Mouse (Mus musculus): ENCODE measurements around the gene Gk5. TPM values are rescaled to one million over a fixed set of nuclear protein-coding genes. Genes with fewer than 3 reads are reported as not detected.
A peak's percentile ranks its signal among the peaks of the same experiment; 100 is the strongest.

Gene Gk5
- total and polyA plus RNA-seq, 3 experiments: 2.0 to 2.4 (median 2.2) TPM

DNA sequence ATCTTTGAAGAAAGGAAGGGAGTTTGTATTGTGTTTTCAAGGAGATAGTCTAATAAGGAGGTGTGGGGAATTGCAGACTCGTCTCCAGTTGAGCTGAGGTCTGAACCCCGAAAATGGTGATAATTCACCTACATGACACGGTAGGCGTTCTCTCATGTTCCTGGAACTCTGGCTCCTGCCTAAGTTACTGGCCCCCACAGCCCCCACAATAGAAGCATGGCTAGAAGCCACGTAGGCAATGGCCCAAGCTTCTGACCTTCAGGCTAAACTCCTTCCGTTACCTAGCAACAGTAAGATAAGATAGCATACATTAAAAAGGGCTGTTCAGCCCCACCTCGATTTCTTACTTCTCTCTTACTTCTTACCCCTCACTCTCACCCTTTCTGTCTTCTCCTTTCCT, 67.5 kb downstream of the Gk5 start:
- Histone ChIP-seq H3K27me3 (replicated peaks) (no peaks in the 10 kb centered on the region), H3K36me3 (replicated peaks in 1 of 2; ENCODE audit: control insufficient read depth in 1 of 2, insufficient read depth in 1 of 2, low read length in 1 of 2) (no peaks in the 10 kb centered on the region), H3K9ac (ENCODE audit: insufficient read depth, low read depth) (no peak overlapping the region), H3K4me1 (ENCODE audit: control insufficient read depth in 1 of 2, insufficient read depth in 2 of 2) (no peaks in the 10 kb centered on the region), H3K9me3 (replicated peaks; ENCODE audit: low read length) (no peaks in the 10 kb centered on the region), H3K79me2 (replicated peaks; ENCODE audit: control insufficient read depth, extremely low read depth, insufficient read depth, poor library complexity, severe bottlenecking) (no peaks in the 10 kb centered on the region), H3K4me3 (replicated peaks in 1 of 3; ENCODE audit: low read depth in 2 of 3, low read length in 2 of 3, poor library complexity in 1 of 3) (no peak overlapping the region), H3K4me2 (ENCODE audit: insufficient read depth, low read depth, poor library complexity, severe bottlenecking) (no peak overlapping the region), H3K27ac (ENCODE audit: insufficient read depth, low read depth) (no peak overlapping the region)
- no peak for DNase-seq (ENCODE audit: extremely low read depth)
- in situ Hi-C loops (cut with MboI; ENCODE audit: low pct_ligation_motif_present, low pct_unique_long_range_greater_than_20kb, low sequenced_read_pairs): no loop called here
- no peak for TF ChIP-seq PAX5 (IDR thresholded peaks at IDR 0.05; ENCODE audit: low read length)
- TF ChIP-seq TBP (conservative IDR thresholded peaks at IDR 0.05; ENCODE audit: low read depth, low read length): no peak
- no peak for TF ChIP-seq SIN3A (IDR thresholded peaks at IDR 0.05; ENCODE audit: low read length)
- TF ChIP-seq IRF4 (IDR thresholded peaks at IDR 0.05; ENCODE audit: low read depth, low read length): no peak
- no peak for TF ChIP-seq JUND (conservative IDR thresholded peaks at IDR 0.05; ENCODE audit: low read depth, low read length)
- no peak for TF ChIP-seq CTCF (conservative IDR thresholded peaks at IDR 0.05 in 1 of 2, IDR thresholded peaks at IDR 0.05 in 1 of 2; ENCODE audit: low read depth in 2 of 2, low read length in 2 of 2)
- TF ChIP-seq ZC3H11A (IDR thresholded peaks at IDR 0.05; ENCODE audit: low read depth, low read length): no peak
- no peak for TF ChIP-seq NRF1 (IDR thresholded peaks at IDR 0.05; ENCODE audit: low read depth, low read length)
- no peak for TF ChIP-seq USF1 (IDR thresholded peaks at IDR 0.05; ENCODE audit: low read depth, low read length)
- TF ChIP-seq ETS1 (conservative IDR thresholded peaks at IDR 0.05; ENCODE audit: low read depth, low read length): no peak
- no peak for TF ChIP-seq E2F4 (IDR thresholded peaks at IDR 0.05; ENCODE audit: insufficient replicate concordance, low read depth, low read length)
- no peak for TF ChIP-seq MAZ (IDR thresholded peaks at IDR 0.05; ENCODE audit: low read depth, low read length)
- no peak for TF ChIP-seq SMC3 (IDR thresholded peaks at IDR 0.05; ENCODE audit: low read depth, low read length)
- no peak for TF ChIP-seq USF2 (conservative IDR thresholded peaks at IDR 0.05; ENCODE audit: low read depth, low read length)
- TF ChIP-seq MXI1 (IDR thresholded peaks at IDR 0.05; ENCODE audit: low read depth, low read length): no peak
- no peak for TF ChIP-seq CHD1 (IDR thresholded peaks at IDR 0.05; ENCODE audit: low read depth, low read length)
- no peak for TF ChIP-seq ZMIZ1 (IDR thresholded peaks at IDR 0.05; ENCODE audit: low read depth, low read length)
- TF ChIP-seq ZKSCAN1 (IDR thresholded peaks at IDR 0.05; ENCODE audit: borderline replicate concordance, low read depth, low read length): no peak
- no peak for TF ChIP-seq ELF1 (IDR thresholded peaks at IDR 0.05; ENCODE audit: low read depth, low read length)
- no peak for TF ChIP-seq RAD21 (IDR thresholded peaks at IDR 0.05; ENCODE audit: low read depth, low read length)
- dilution Hi-C loops (cut with MboI; ENCODE audit: extremely low pct_ligation_motif_present, extremely low pct_unique_long_range_greater_than_20kb, low sequenced_read_pairs): no loop called here

- dilution Hi-C loops (cut with MboI; ENCODE audit: extremely low pct_ligation_motif_present, extremely low pct_unique_long_range_greater_than_20kb, low sequenced_read_pairs) (no loop called here), in situ Hi-C loops (cut with MboI; ENCODE audit: low pct_ligation_motif_present, low pct_unique_long_range_greater_than_20kb, low sequenced_read_pairs) (no loop called here)
- Histone ChIP-seq H3K27ac (ENCODE audit: insufficient read depth, low read depth) (no peak within 1 kb of the TSS), H3K4me3 (replicated peaks in 1 of 3; ENCODE audit: low read depth in 2 of 3, low read length in 2 of 3, poor library complexity in 1 of 3) (peak within 1 kb of the TSS; percentile 52 to 85 (median 66)), H3K79me2 (replicated peaks; ENCODE audit: control insufficient read depth, extremely low read depth, insufficient read depth, poor library complexity, severe bottlenecking) (no peaks in the 10 kb centered on the region), H3K9me3 (replicated peaks; ENCODE audit: low read length) (no peaks in the 10 kb centered on the region), H3K27me3 (replicated peaks) (peaks cover 7% of the 10 kb centered on the region), H3K36me3 (replicated peaks in 1 of 2; ENCODE audit: control insufficient read depth in 1 of 2, insufficient read depth in 1 of 2, low read length in 1 of 2) (no peaks in the 10 kb centered on the region), H3K9ac (ENCODE audit: insufficient read depth, low read depth) (peak within 1 kb of the TSS; percentile 59), H3K4me2 (ENCODE audit: insufficient read depth, low read depth, poor library complexity, severe bottlenecking) (peak within 1 kb of the TSS; percentile 78), H3K4me1 (ENCODE audit: control insufficient read depth in 1 of 2, insufficient read depth in 2 of 2) (peaks cover 5 to 13% of the 10 kb centered on the region in 2 experiments; a peak in 2 of 4 replicates)
- DNase-seq (ENCODE audit: extremely low read depth): peak; percentile 77
- no peak for TF ChIP-seq KAT2A (IDR thresholded peaks at IDR 0.05; ENCODE audit: insufficient replicate concordance, low read length)
- peak; percentile 27; the same call in 1 of the 2 replicates for TF ChIP-seq CHD2 (IDR thresholded peaks at IDR 0.05; ENCODE audit: low read length)
- TF ChIP-seq SIN3A (IDR thresholded peaks at IDR 0.05; ENCODE audit: low read length): peak; percentile 90
- TF ChIP-seq ZNF384 (IDR thresholded peaks at IDR 0.05; ENCODE audit: low read depth, low read length): no peak
- peak; percentile 24; the same call in 1 of the 2 replicates for TF ChIP-seq POLR2A (IDR thresholded peaks at IDR 0.05; ENCODE audit: low read depth, low read length)
- no peak for TF ChIP-seq BHLHE40 (IDR thresholded peaks at IDR 0.05; ENCODE audit: low read depth, low read length)
- TF ChIP-seq RCOR1 (conservative IDR thresholded peaks at IDR 0.05; ENCODE audit: low read depth, low read length): no peak
- no peak for TF ChIP-seq MYC (IDR thresholded peaks at IDR 0.05; ENCODE audit: low read depth, low read length)
- peak; percentile 70 for TF ChIP-seq MXI1 (IDR thresholded peaks at IDR 0.05; ENCODE audit: low read depth, low read length)
- TF ChIP-seq ELF1 (IDR thresholded peaks at IDR 0.05; ENCODE audit: low read depth, low read length): peak; percentile 20; the same call in 1 of the 2 replicates
- TF ChIP-seq CTCF (conservative IDR thresholded peaks at IDR 0.05 in 1 of 2, IDR thresholded peaks at IDR 0.05 in 1 of 2; ENCODE audit: low read depth in 2 of 2, low read length in 2 of 2): peak in 1 of 2 experiments; percentile 68; a peak in 2 of 4 replicates
- TF ChIP-seq SMC3 (IDR thresholded peaks at IDR 0.05; ENCODE audit: low read depth, low read length): no peak
- TF ChIP-seq USF1 (IDR thresholded peaks at IDR 0.05; ENCODE audit: low read depth, low read length): no peak
- TF ChIP-seq ZC3H11A (IDR thresholded peaks at IDR 0.05; ENCODE audit: low read depth, low read length): no peak
- TF ChIP-seq IRF4 (IDR thresholded peaks at IDR 0.05; ENCODE audit: low read depth, low read length): peak; percentile 19; the same call in 1 of the 2 replicates
- 0 out of 2 replicates have a peak, but pooled peaks have one; percentile 25 for TF ChIP-seq MAZ (IDR thresholded peaks at IDR 0.05; ENCODE audit: low read depth, low read length)
- TF ChIP-seq ZMIZ1 (IDR thresholded peaks at IDR 0.05; ENCODE audit: low read depth, low read length): peak; percentile 46; the same call in 1 of the 2 replicates
- no peak for TF ChIP-seq USF2 (conservative IDR thresholded peaks at IDR 0.05; ENCODE audit: low read depth, low read length)
- no peak for TF ChIP-seq NELFE (IDR thresholded peaks at IDR 0.05; ENCODE audit: low read depth, low read length)
- no peak for TF ChIP-seq PAX5 (IDR thresholded peaks at IDR 0.05; ENCODE audit: low read length)
- TF ChIP-seq NRF1 (IDR thresholded peaks at IDR 0.05; ENCODE audit: low read depth, low read length): 0 out of 2 replicates have a peak, but pooled peaks have one; percentile 28
- TF ChIP-seq GABPA (IDR thresholded peaks at IDR 0.05; ENCODE audit: insufficient replicate concordance, low read depth, low read length): no peak
Measured at GRCm38 (mm10) chr9:96195885-96196622, 76.9 kb downstream of the Gk5 start, which contains the start of gene Tfdp2. Gene Tfdp2 (plus strand): TSS chr9:96196275.

Measured in CH12.LX (cell line).